Mouse (Mus musculus): ENCODE measurements around the gene Adsl. TPM values are rescaled to one million over a fixed set of nuclear protein-coding genes. Genes with fewer than 3 reads are reported as not detected.

Adsl gene
- polyA plus RNA-seq, 1 experiment: 20.7 TPM

DNA sequence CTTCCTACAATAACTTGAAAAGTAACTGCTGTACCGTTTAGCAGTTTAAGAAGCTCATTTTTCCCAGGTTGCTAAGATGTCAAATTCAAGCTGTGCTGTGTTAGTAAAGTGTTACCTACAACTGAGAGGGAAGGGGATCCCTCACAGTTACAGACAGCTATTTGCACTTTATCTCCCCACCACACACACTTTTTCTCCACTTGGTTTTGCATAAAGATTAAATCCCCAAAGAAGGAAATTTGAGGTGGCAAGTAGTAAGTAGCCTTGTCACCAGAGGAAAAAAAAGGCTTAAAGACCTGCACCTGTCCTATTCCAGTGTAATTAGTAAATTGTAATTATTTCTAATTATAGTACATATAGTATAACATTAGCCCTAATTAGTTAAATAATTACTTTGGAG is 48.8 kb downstream of the Adsl start:
- TF ChIP-seq POLR2A (IDR thresholded peaks at IDR 0.05; ENCODE audit: borderline replicate concordance, low read depth, low read length): no peak
- no peak for TF ChIP-seq CTCF (IDR thresholded peaks at IDR 0.05; ENCODE audit: low read depth, low read length)
- Histone ChIP-seq H3K4me3 (ENCODE audit: insufficient read depth, low read length) (no peak overlapping the region), H3K27ac (ENCODE audit: insufficient read depth, low read depth, low read length) (no peak overlapping the region), H3K4me1 (ENCODE audit: control insufficient read depth, insufficient read depth, low read length) (peaks cover 14% of the 10 kb centered on the region)

DNA sequence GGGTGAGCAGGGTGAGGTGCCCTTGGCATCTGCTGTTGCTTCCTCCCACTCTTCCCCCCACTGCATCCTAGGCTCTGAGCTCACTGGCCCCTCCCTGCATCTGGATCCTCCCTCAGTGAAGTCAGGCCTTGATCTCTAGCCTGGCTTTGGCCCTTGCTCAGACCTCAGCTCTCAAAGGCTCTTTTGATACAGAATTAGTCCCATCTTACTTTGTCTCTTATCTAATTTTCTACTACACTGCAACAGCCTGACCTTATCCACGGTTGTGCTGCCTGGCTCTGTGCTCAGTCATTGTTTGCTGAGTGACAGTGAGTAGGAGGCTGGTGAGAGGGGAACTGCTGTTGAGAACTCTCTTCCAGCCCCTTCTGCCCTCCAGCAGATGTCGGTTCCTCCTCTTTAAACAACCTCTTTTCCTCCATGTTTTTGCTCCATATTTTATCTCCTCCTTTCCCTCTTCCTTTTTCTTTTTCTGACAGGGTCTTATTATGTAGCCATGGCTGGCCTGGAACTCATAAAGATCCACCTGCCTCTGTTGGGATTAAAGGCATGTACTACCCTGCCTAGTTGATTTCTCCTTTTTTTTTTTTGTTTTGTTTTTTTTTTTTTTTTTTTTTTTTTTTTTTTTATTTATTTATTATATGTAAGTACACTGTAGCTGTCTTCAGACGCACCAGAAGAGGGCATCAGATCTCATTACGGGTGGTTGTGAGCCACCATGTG is 52.3 kb downstream of the Adsl start:
- peak overlapping the region; percentile 2 for H3K27ac ChIP-seq (ENCODE audit: insufficient read depth, low read depth, low read length)
- TF ChIP-seq POLR2A (IDR thresholded peaks at IDR 0.05; ENCODE audit: borderline replicate concordance, low read depth, low read length): no peak
- no peak for TF ChIP-seq CTCF (IDR thresholded peaks at IDR 0.05; ENCODE audit: low read depth, low read length)
- H3K4me1 ChIP-seq (ENCODE audit: control insufficient read depth, insufficient read depth, low read length): peaks cover 14% of the 10 kb centered on the region
- H3K4me3 ChIP-seq (ENCODE audit: insufficient read depth, low read length): no peak overlapping the region

DNA sequence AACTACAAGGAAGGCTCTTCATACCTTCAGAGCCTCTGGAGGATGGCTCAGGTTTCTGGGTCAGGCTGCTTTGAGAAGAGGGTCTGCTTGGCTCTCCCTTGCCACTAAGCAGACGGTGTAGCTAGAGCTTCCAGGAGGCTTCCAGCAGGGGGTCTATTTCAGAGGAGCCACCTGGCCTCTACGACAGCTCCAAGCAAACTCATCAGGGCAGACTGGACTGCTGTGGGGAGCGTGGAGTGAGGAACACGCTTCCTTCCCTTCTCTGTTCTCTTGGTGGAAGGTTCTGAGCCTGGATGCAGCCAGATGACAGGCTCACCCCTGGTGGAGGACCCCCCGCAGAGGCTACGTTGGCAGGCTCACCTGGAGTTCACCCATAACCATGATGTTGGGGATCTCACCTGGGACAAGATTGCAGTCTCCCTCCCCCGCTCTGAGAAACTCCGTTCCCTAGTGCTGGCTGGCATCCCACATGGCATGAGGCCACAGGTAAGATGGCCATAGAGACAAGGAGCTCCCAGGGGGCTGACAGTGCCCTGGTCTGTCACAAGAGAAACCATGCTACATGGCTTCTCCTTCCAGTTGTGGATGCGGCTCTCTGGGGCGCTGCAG is 57.9 kb downstream of the Adsl start:
- no peaks in the 10 kb centered on the region for H3K4me1 ChIP-seq (ENCODE audit: control insufficient read depth, insufficient read depth, low read length)
- TF ChIP-seq POLR2A (IDR thresholded peaks at IDR 0.05; ENCODE audit: borderline replicate concordance, low read depth, low read length) (no peak), CTCF (IDR thresholded peaks at IDR 0.05; ENCODE audit: low read depth, low read length) (no peak)
- no peak overlapping the region for H3K4me3 ChIP-seq (ENCODE audit: insufficient read depth, low read length)
- no peak overlapping the region for H3K27ac ChIP-seq (ENCODE audit: insufficient read depth, low read depth, low read length)

DNA sequence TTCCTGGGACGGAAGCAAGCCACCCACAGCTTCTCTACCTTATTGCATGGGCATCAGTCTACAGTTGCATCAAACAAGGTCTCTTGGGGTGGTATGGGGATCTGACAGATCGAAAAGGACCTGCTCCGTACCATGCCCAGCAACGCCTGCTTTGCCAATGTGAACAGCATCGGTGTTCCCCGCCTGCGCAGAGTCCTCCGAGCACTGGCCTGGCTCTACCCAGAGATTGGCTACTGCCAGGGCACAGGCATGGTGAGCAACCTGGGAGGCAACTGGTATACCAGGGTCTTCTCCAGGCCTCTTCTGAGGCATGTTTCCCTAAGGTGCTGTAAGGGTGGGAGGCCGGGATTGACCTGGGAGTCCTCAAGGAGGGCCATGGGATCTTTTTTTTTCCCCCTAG is 59.0 kb downstream of the Adsl start:
- Histone ChIP-seq H3K4me1 (ENCODE audit: control insufficient read depth, insufficient read depth, low read length) (no peaks in the 10 kb centered on the region), H3K27ac (ENCODE audit: insufficient read depth, low read depth, low read length) (no peak overlapping the region), H3K4me3 (ENCODE audit: insufficient read depth, low read length) (no peak overlapping the region)
- TF ChIP-seq POLR2A (IDR thresholded peaks at IDR 0.05; ENCODE audit: borderline replicate concordance, low read depth, low read length) (no peak), CTCF (IDR thresholded peaks at IDR 0.05; ENCODE audit: low read depth, low read length) (no peak)

DNA sequence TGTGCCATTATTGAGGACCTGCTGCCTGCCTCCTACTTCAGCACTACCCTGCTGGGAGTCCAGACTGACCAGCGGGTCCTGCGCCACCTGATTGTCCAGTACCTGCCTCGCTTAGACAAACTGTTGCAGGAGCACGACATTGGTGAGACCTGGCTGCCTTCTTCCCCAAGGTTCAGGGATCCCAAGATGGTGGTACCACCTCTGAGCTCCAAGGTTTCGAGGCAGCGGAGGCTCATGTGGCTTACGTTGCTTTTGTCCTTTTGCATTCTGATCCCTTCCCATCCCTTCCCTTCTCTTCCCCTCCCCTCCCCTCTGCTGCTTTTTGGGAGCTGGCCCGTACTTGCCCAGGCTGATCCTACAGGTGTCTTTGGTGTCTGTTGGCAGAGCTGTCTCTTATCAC is 59.6 kb downstream of the Adsl start:
- H3K4me1 ChIP-seq (ENCODE audit: control insufficient read depth, insufficient read depth, low read length): no peaks in the 10 kb centered on the region
- H3K27ac ChIP-seq (ENCODE audit: insufficient read depth, low read depth, low read length): no peak overlapping the region
- no peak overlapping the region for H3K4me3 ChIP-seq (ENCODE audit: insufficient read depth, low read length)
- TF ChIP-seq CTCF (IDR thresholded peaks at IDR 0.05; ENCODE audit: low read depth, low read length): no peak
- TF ChIP-seq POLR2A (IDR thresholded peaks at IDR 0.05; ENCODE audit: borderline replicate concordance, low read depth, low read length): no peak

DNA sequence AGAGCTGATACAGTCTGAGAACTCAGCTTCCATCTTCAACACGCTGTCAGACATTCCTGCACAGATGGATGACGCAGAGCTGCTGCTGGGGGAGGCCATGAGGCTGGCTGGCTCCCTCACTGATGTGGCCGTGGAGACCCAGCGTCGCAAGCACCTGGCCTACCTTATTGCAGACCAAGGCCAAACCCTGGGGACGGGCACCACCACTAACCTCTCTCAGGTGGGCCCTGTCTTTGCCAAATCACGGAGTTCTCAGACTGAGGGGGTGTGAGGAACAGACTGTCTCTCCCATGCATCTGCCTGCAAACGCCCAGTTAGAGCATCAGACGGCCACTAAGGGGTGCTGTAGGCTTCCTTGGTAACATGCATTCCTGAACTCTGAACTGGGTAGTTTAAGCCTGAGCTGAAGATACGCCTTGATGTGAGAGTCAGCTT is 60.4 kb downstream of the Adsl start:
- no peaks in the 10 kb centered on the region for H3K4me1 ChIP-seq (ENCODE audit: control insufficient read depth, insufficient read depth, low read length)
- TF ChIP-seq POLR2A (IDR thresholded peaks at IDR 0.05; ENCODE audit: borderline replicate concordance, low read depth, low read length): no peak
- TF ChIP-seq CTCF (IDR thresholded peaks at IDR 0.05; ENCODE audit: low read depth, low read length): peak; percentile 58

DNA sequence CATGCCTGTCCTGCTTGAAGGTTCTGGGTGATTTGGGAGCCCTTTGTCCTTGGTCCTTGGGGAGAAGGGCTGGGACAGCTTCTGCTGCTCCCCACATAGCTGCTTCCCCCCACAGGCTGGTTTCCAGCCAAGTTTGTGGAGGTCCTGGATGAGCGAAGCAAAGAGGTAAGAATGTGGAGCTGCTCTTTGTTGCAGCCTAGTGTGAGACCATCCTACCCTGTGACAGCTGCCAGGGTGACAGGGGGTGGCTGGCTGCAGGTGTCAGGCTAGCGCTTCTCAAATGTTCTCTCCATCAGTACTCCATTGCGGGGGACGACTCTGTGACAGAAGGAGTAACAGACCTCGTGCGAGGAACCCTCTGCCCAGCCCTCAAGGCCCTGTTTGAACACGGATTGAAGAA is 61.8 kb downstream of the Adsl start:
- H3K4me3 ChIP-seq (ENCODE audit: insufficient read depth, low read length): no peak overlapping the region
- H3K27ac ChIP-seq (ENCODE audit: insufficient read depth, low read depth, low read length): no peak overlapping the region
- TF ChIP-seq CTCF (IDR thresholded peaks at IDR 0.05; ENCODE audit: low read depth, low read length) (no peak), POLR2A (IDR thresholded peaks at IDR 0.05; ENCODE audit: borderline replicate concordance, low read depth, low read length) (no peak)
- H3K4me1 ChIP-seq (ENCODE audit: control insufficient read depth, insufficient read depth, low read length): no peaks in the 10 kb centered on the region

More for the DNA sequence above, 60.4 kb downstream of the Adsl start:
- Histone ChIP-seq H3K4me3 (ENCODE audit: insufficient read depth, low read length) (no peak overlapping the region), H3K27ac (ENCODE audit: insufficient read depth, low read depth, low read length) (no peak overlapping the region)

DNA sequence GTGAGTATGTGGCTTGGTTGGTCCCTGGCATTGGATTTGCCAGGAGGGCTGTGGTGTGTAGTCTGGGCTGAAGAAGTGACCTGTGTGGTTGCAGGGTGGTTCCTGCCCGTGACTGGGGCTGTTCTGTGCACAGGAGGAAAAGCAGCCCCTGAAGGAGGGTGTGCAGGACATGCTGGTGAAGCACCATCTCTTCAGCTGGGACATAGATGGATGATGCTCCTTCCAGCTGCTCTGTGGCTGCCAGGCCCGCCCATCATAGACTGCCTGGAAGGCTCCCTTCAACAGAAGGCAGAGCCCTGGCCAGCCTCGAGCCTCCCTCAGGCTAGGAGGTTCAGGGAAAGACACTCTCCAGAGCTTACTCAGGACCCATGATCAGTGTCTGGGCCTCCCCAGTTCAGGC is 63.2 kb downstream of the Adsl start:
- no peak for TF ChIP-seq POLR2A (IDR thresholded peaks at IDR 0.05; ENCODE audit: borderline replicate concordance, low read depth, low read length)
- no peak for TF ChIP-seq CTCF (IDR thresholded peaks at IDR 0.05; ENCODE audit: low read depth, low read length)
- no peak overlapping the region for H3K27ac ChIP-seq (ENCODE audit: insufficient read depth, low read depth, low read length)
- H3K4me3 ChIP-seq (ENCODE audit: insufficient read depth, low read length): no peak overlapping the region
- no peaks in the 10 kb centered on the region for H3K4me1 ChIP-seq (ENCODE audit: control insufficient read depth, insufficient read depth, low read length)

DNA sequence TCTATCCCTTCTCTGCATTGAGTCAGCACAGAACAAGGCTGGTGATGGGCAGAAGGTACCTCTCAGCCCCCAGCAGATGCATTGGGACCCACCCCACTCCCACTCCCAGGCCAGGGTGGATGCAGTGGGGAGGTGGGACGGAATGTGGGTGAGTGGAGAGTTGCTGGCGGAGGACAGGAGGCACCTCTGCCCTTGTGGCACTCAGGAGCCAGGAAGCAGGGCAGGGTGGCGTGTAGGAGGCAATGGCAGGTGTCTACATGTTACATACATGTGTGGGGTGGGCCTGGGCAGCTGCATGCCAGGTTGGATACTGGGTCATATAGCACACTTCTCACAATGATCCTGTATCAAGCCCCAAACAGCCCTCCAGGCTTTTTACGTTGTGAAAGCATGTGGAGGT is 64.1 kb downstream of the Adsl start:
- TF ChIP-seq POLR2A (IDR thresholded peaks at IDR 0.05; ENCODE audit: borderline replicate concordance, low read depth, low read length) (no peak), CTCF (IDR thresholded peaks at IDR 0.05; ENCODE audit: low read depth, low read length) (no peak)
- H3K4me1 ChIP-seq (ENCODE audit: control insufficient read depth, insufficient read depth, low read length): no peaks in the 10 kb centered on the region
- no peak overlapping the region for H3K4me3 ChIP-seq (ENCODE audit: insufficient read depth, low read length)
- H3K27ac ChIP-seq (ENCODE audit: insufficient read depth, low read depth, low read length): no peak overlapping the region

DNA sequence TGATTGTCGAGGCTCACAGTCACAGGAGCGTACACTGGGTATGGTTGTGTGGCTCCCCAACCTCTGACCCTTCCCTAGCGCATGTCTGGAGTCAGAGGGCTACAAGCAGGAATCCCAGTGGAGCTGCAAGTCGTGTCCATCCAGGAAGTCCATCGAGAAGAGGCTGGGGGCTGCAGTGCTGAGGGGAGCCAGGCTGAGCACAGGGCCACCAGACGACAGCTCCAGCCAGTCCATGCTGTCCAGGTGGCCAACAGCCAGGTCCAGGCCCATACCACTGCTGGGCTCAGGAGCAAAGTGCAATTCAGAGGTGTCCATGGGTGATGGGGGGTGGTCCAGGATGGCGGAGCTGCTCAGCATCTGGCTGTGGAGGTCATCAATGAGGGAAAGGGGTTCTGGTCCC is 64.9 kb downstream of the Adsl start:
- Histone ChIP-seq H3K27ac (ENCODE audit: insufficient read depth, low read depth, low read length) (no peak overlapping the region), H3K4me1 (ENCODE audit: control insufficient read depth, insufficient read depth, low read length) (no peaks in the 10 kb centered on the region), H3K4me3 (ENCODE audit: insufficient read depth, low read length) (no peak overlapping the region)
- no peak for TF ChIP-seq CTCF (IDR thresholded peaks at IDR 0.05; ENCODE audit: low read depth, low read length)
- TF ChIP-seq POLR2A (IDR thresholded peaks at IDR 0.05; ENCODE audit: borderline replicate concordance, low read depth, low read length): no peak
